Mouse (Mus musculus) liver, embryonic 14.5 days (tissue): ENCODE data around the gene Ehd4.

ENCODE experiments used
- CTCF ChIP-seq: IDR thresholded peaks from 2 replicates; pipeline ENCODE4 v1.5.1; 2016; ENCODE audit warnings: antibody characterized with exemption, low read depth, control low read depth
- EP300 ChIP-seq: IDR thresholded peaks from 2 replicates; pipeline ENCODE4 v1.6.1; 2016; ENCODE audit warnings: antibody characterized with exemption, low read depth

DNA sequence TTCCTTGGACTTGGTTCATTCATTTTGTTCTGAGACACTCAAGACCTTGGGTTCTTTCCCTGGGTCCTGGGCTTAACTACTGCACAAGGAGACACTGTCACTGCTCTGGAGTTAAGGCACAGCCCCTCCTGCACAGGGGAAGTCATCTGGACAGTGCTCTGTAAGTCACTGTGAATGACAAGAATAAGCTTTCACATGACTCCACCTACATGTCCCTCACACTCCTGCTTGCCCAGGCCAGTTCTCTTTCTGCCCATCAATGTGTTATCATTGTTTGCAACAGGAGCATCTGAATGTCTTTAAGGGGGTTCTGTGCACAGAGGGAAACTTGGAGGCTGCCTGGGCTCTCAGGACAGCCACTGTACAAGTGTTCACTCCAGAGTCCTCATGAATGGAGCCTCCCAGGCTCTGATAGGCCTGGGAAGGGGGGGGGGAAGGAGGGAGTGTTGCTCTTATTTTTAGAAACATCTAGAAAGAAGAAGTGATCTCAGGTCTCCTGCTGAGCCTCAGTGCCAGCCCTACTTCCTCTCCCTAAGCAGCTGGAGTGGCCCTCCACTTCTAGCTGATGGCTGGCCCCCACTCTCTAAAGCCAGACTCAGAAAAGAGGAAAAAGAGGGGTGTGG, 19.8 kb downstream of the Ehd4 start:
- no peak for TF ChIP-seq CTCF
- no peak for TF ChIP-seq EP300
